Mouse (Mus musculus) intestine, postnatal 0 days (tissue): ENCODE results near the gene Atf5. TPM values are rescaled to one million over a fixed set of nuclear protein-coding genes. Genes with fewer than 3 reads are reported as not detected.
A peak's percentile ranks its signal among the peaks of the same experiment; 100 is the strongest.

Experiments
- ATAC-seq: fragments of 200-750 bp; cut with Nextera tagmentation; 2 replicates; pipeline ENCODE4 v1.8.0; 2017; ENCODE audit warnings: mild to moderate bottlenecking, moderate TSS enrichment, moderate library complexity
- H3K27ac ChIP-seq: fragments of 300-500 bp; sonication (generic); 2 replicates; pipeline ENCODE4 v1.5.1; 2014; ENCODE audit warnings: mild to moderate bottlenecking, low read depth, low read length, moderate library complexity
- H3K27me3 ChIP-seq: fragments of 300-500 bp; sonication (generic); replicated peaks from 2 replicates; pipeline ENCODE4 v1.6.1; 2014; ENCODE audit warnings: low read length, mixed read lengths; ENCODE audit not compliant: control insufficient read depth, insufficient read depth
- H3K36me3 ChIP-seq: fragments of 300-500 bp; sonication (generic); 2 replicates; pipeline ENCODE4 v1.6.1; 2014; ENCODE audit warnings: mild to moderate bottlenecking, moderate library complexity; ENCODE audit not compliant: control insufficient read depth, insufficient read depth
- H3K4me1 ChIP-seq: fragments of 300-500 bp; sonication (generic); replicated peaks from 2 replicates; pipeline ENCODE4 v1.6.1; 2014; ENCODE audit warnings: antibody characterized with exemption, low read length, mixed read lengths; ENCODE audit not compliant: control insufficient read depth, insufficient read depth
- H3K4me2 ChIP-seq: fragments of 300-500 bp; sonication (generic); replicated peaks from 2 replicates; pipeline ENCODE4 v1.6.1; 2014; ENCODE audit warnings: low read depth, mild to moderate bottlenecking, moderate library complexity
- H3K4me3 ChIP-seq: fragments of 300-500 bp; sonication (generic); 2 replicates; pipeline ENCODE4 v1.5.1; 2014; ENCODE audit warnings: low read depth, low read length
- H3K9ac ChIP-seq: fragments of 300-500 bp; sonication (generic); 2 replicates; pipeline ENCODE4 v1.6.1; 2014; ENCODE audit warnings: mild to moderate bottlenecking, low read depth, low read length
- H3K9me3 ChIP-seq: fragments of 300-500 bp; sonication (generic); 2 replicates; pipeline ENCODE4 v1.6.1; 2016; ENCODE audit warnings: mixed run types; ENCODE audit not compliant: control insufficient read depth
- CTCF ChIP-seq: sonication (generic); IDR thresholded peaks from 2 replicates; pipeline ENCODE4 v1.5.1; 2016; ENCODE audit warnings: low read depth, mild to moderate bottlenecking, control low read depth, antibody characterized with exemption, moderate library complexity
- WGBS: fragments of 180-500 bp; shearing (Covaris S2); extraction: QIAGEN DNeasy Blood & Tissue Kit; methylation state at CpG from one replicate; pipeline ENCODE4 v1.1.7; 2014; 5-methylcytosine and 5-hydroxymethylcytosine counted together
- polyA plus RNA-seq: library from polyadenylated mRNA; unstranded; fragments of >200 nt; fragmentation: Nextera tagmentation; extraction: Ambion mirVana; gene quantifications from 2 replicates; pipeline ENCODE4 v1.2.1, GENCODE M21; 2015

The Atf5 gene
- polyA plus RNA-seq, 1 experiment from 2014 or later: 6.6 TPM

GRCm38 (mm10) chr7:44854356-44855031 is 38.0 kb upstream of the Atf5 start:
- Histone ChIP-seq H3K36me3 (peaks cover 8% of the 10 kb centered on the region; the same call in 1 of the 2 replicates), H3K27me3 (no peaks in the 10 kb centered on the region), H3K4me3 (peak overlapping the region; percentile 60), H3K9me3 (no peaks in the 10 kb centered on the region), H3K4me2 (peak overlapping the region; percentile 98), H3K27ac (peak overlapping the region; percentile 99), H3K4me1 (peaks cover 7% of the 10 kb centered on the region), H3K9ac (peak overlapping the region; percentile 71)
- ATAC-seq: peak; percentile 84
- WGBS: 2% methylated on average over 45 of the region's 45 CpGs
- no peak; the same call in 1 of the 2 replicates for TF ChIP-seq CTCF

GRCm38 (mm10) chr7:44853596-44854355 is 37.3 kb upstream of the Atf5 start:
- no peaks in the 10 kb centered on the region for H3K9me3 ChIP-seq
- H3K4me1 ChIP-seq: peaks cover 7% of the 10 kb centered on the region
- H3K27me3 ChIP-seq: no peaks in the 10 kb centered on the region
- peaks cover 6% of the 10 kb centered on the region; the same call in 1 of the 2 replicates for H3K36me3 ChIP-seq
- peak overlapping the region; percentile 98 for H3K4me2 ChIP-seq
- ATAC-seq: no peak
- peak overlapping the region; percentile 71 for H3K9ac ChIP-seq
- peak overlapping the region; percentile 99 for H3K27ac ChIP-seq
- 20% methylated on average over 25 of the region's 26 CpGs for WGBS
- H3K4me3 ChIP-seq: peak overlapping the region; percentile 60
- peak; percentile 6; the same call in 1 of the 2 replicates for TF ChIP-seq CTCF

DNA sequence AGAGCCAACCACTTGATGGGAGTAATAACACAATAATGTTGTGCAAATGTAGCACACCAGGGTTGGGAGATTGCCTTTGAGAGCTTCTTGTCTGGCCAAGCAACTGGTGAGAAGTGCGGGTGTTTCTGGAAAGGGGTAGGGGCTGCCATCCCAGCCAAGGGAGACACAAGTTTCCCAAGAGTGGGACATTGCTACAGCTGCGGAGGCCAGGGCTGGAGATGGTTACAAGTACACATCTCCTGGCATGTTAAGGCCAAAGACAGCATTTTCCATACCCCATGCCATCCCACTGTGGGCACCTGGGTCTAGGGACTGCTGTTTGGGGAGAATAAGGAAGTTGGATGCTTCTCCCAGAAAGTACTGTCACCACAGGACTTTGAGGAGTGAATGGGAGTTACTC is 36.6 kb upstream of the Atf5 start:
- WGBS: 95% methylated on average over 2 of the region's 2 CpGs
- no peaks in the 10 kb centered on the region for H3K27me3 ChIP-seq
- 0 out of 2 replicates have a peak overlapping the region, but pooled peaks have one; percentile 99 for H3K27ac ChIP-seq
- no peak overlapping the region for H3K9ac ChIP-seq
- ATAC-seq: no peak
- H3K4me1 ChIP-seq: peaks cover 7% of the 10 kb centered on the region
- H3K36me3 ChIP-seq: peaks cover 6% of the 10 kb centered on the region; the same call in 1 of the 2 replicates
- TF ChIP-seq CTCF: no peak
- no peak overlapping the region for H3K4me3 ChIP-seq
- peak overlapping the region; percentile 98 for H3K4me2 ChIP-seq
- no peaks in the 10 kb centered on the region for H3K9me3 ChIP-seq

DNA sequence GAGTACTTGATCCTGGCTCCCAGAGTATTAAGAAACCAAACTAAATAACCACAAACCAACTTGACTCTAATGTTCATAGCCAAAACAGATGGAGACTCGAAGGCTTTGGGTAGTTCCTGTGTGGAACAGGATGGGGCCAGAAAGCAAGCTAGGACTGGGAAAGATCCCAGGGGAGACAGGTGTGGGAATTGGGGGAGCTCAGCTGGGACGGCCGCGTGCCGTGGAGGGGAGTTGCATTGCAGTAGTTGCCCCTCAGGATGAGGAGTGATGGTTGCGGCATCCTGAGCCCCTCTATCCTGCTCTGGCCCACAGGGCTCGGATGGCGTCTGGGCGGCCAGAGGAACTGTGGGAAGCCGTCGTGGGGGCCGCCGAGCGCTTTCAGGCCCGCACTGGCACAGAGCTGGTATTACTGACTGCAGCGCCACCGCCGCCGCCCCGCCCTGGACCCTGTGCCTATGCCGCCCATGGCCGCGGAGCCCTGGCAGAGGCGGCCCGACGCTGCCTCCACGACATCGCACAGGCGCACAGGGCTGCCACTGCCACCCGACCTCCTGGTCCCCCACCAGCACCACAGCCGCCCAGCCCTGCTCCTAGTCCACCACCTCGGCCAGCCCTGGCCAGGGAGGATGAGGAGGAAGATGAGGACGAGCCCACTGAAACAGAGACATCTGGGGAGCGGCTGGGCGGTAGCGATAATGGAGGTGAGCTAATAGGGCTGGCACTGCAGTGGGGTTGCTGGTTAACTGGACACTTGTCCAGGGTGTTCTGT is 36.0 kb upstream of the Atf5 start:
- H3K9me3 ChIP-seq: no peaks in the 10 kb centered on the region
- H3K4me2 ChIP-seq: no peak overlapping the region
- no peak overlapping the region for H3K27ac ChIP-seq
- 86% methylated on average over 36 of the region's 36 CpGs for WGBS
- peaks cover 6% of the 10 kb centered on the region; the same call in 1 of the 2 replicates for H3K36me3 ChIP-seq
- H3K4me1 ChIP-seq: peaks cover 7% of the 10 kb centered on the region
- no peak for TF ChIP-seq CTCF
- no peak overlapping the region for H3K4me3 ChIP-seq
- H3K27me3 ChIP-seq: no peaks in the 10 kb centered on the region
- no peak for ATAC-seq
- H3K9ac ChIP-seq: 0 out of 2 replicates have a peak overlapping the region, but pooled peaks have one; percentile 13

- Histone ChIP-seq H3K4me1 (peaks cover 7% of the 10 kb centered on the region), H3K4me2 (peak overlapping the region; percentile 67; the same call in 1 of the 2 replicates), H3K9ac (0 out of 2 replicates have a peak overlapping the region, but pooled peaks have one; percentile 13), H3K27ac (peak overlapping the region; percentile 88; the same call in 1 of the 2 replicates), H3K27me3 (no peaks in the 10 kb centered on the region), H3K36me3 (peaks cover 9% of the 10 kb centered on the region), H3K9me3 (no peaks in the 10 kb centered on the region), H3K4me3 (no peak overlapping the region)
- no peak for TF ChIP-seq CTCF
- ATAC-seq: no peak
- 86% methylated on average over 12 of the region's 12 CpGs for WGBS
Measured at GRCm38 (mm10) chr7:44851625-44852234, 35.3 kb upstream of the Atf5 start.
